Mouse (Mus musculus): ENCODE measurements at regions not wholly inside any gene's neighbourhood (a gene's known extent, or its start where the extent isn't known, plus 50 kb on each side); places are given as distances from the start of the nearest gene placed in this dataset.
"Not testable (repeated sequence)": the region's sequence is repeated elsewhere in the genome, so short reads cannot be mapped to it uniquely, and the experiment has no call there.

DNA sequence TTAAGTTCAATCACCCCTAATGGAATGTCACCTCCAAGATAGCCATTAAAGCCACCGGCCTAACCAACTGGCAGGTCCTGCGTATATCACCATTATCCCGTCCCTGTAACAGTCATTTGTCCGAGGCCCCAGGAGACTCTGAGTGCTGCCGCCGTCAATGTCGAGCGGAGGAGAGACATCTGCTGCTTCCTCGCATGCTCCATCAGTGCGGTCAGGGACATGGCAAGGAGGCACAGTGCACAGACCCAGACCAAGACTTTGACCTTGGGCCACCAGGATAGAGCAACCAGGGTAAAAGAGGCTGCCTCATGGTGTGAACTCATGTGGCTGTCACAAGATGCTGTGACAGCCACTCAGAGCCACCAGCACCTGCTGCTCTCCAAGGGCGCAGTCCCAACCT is 172.9 kb downstream of the Tomm20 start:
- DNase-seq = no peak

DNA sequence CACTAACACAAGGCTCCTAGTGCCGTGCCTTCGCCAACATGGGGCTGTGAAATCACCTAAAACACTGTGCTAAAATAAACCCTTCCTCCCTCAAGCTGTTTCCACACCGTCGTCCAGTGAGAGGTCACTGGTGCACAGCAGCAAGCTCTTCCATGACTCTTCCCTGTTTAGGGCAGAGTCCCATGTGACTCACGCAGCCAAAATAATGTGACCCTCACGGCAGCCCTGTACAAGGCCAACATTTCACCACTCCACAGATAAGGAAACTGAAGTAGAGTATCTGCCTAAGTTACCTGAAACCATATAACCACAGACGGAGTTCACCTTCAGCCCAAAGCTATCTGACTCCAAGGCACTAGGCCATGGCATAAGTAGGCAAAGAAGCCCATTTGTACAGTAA is 173.4 kb downstream of the Tomm20 start:
- DNase-seq = no peak

GRCm38 (mm10) chr8:126770374-126770773 is 175.3 kb downstream of the Tomm20 start:
- not testable (repeated sequence) for DNase-seq

DNA sequence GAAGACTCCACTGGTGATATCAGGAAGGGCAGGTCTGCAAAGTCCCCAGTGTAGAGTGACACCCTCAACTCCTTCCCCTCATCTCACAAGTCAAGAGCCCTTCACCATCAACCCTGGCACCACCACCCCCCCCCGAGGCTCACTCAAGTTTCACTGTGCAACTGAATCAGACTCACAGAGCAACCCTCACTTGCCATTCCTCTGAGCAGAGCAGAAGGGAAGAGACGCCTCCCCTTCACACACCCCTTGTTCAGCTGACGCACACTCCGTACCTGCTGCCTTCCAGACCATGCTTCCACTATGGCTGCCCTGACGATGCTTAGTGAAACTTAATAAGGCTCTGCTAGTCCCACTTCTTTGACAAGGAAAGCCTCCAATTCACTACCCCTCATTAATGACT is 174.4 kb upstream of the Irf2bp2 start:
- no peak for DNase-seq

GRCm38 (mm10) chr8:126767341-126767740 is 173.6 kb upstream of the Irf2bp2 start:
- DNase-seq = no peak

- DNase-seq = no peak
Observed at GRCm38 (mm10) chr8:126765693-126766238, 172.0 kb upstream of the Irf2bp2 start.

DNA sequence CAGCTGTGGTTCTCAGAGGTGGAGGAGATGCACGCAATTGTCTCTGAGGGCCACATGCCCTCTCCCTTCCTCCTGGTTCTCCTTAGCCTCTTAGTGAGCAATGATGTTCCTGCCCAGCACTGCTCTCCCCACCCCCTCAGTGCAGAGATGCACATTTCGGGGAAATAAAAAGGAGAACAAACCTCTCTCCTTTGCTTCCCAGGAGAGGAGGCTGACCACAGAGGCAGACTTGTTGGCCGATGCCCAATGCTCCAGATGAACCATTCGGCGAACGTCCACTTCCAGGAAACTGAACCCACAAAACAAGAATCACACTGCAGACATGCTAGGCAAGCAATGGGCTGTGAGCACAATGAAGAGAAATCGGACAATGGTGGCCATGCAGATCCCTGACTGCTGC is 169.8 kb upstream of the Irf2bp2 start:
- DNase-seq = no peak

- DNase-seq = no peak
Observed at GRCm38 (mm10) chr8:126759711-126760110, 165.9 kb upstream of the Irf2bp2 start.

GRCm38 (mm10) chr8:126758951-126759350 is 165.2 kb upstream of the Irf2bp2 start:
- DNase-seq = no peak

DNA sequence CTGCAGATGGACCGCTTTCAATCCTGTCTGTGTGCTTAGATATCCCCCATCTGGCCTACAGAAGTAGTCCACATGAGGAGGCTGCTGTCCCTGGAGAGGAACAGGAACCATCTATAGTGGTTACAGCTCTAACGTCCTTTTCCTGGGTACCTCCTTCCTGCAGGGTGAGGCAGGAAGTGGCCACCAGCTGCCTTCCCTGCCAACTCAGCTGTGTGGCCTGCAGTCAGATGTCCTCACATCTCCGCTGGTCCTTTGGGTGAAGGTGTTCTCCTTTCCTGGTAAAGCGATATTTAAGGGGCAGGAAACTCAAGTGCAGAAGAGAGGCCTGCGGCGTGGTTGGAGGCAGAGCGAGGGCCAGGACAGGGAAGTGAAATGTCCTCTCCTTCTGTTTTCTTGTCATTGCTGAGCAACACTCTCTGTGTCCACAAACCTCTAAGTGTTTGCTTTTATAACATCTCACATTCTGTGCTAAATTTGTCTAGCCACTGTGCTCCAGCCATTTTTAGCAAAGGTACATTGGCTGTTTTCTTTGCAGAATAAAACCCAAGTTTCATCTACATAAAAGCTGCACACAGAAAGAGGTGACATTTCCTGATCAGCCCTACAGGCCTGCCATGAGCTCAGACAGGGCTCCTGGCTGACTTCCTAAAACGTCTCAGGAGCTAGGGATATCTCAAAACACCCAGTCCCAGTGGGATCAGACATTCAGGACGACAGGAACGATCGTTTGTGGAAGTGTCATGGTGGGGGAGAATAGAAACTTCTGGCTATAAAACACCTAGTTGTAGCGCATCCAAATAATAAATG is 164.4 kb upstream of the Irf2bp2 start:
- no peak for DNase-seq

GRCm38 (mm10) chr8:126756300-126757097 is 162.7 kb upstream of the Irf2bp2 start:
- DNase-seq = no peak

- DNase-seq = no peak
Observed at GRCm38 (mm10) chr8:126755669-126756068, 161.9 kb upstream of the Irf2bp2 start.

GRCm38 (mm10) chr8:126754361-126754809 is 160.6 kb upstream of the Irf2bp2 start:
- DNase-seq = no peak

GRCm38 (mm10) chr8:126753059-126753855 is 159.5 kb upstream of the Irf2bp2 start:
- DNase-seq = peak; percentile 73

DNA sequence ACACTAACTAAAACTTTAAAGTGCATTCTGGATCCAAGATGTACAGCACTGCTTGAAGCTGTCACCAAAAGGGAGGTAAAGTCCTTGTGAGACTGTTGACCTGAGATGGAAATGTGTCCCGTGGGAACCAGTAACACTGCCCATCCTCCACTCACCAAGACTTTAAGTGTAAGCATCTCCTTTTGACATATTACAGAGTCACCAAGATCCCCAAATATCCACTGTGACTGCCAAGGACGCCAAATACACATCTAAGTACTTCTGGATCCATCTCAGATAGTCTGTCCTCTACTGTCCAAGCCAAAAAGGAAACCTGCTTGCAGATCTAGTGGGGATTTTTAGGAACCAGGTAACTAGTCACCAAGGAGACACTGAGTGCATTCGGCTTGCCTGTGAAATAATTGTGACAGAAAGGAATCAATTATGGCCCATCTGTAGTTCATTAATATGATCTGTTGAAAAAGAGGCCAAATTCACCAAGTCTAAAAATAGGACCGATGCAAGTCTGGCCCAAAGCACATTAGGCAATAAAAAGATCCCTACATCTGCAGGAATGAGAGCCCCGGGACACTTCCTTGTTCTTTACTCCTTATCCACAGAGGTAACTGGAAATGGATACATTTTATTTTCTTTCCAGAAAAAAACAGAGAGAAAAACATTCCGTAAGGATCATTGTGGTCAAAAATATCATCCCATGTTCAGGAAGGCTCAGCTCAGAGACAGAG is 157.8 kb upstream of the Irf2bp2 start:
- no peak for DNase-seq

GRCm38 (mm10) chr8:126745992-126746775 is 152.4 kb upstream of the Irf2bp2 start:
- no peak for DNase-seq

GRCm38 (mm10) chr8:126744747-126745382 is 151.1 kb upstream of the Irf2bp2 start:
- DNase-seq = no peak

- DNase-seq = peak; percentile 74
Observed at GRCm38 (mm10) chr8:126743296-126743695, 149.5 kb upstream of the Irf2bp2 start.

DNA sequence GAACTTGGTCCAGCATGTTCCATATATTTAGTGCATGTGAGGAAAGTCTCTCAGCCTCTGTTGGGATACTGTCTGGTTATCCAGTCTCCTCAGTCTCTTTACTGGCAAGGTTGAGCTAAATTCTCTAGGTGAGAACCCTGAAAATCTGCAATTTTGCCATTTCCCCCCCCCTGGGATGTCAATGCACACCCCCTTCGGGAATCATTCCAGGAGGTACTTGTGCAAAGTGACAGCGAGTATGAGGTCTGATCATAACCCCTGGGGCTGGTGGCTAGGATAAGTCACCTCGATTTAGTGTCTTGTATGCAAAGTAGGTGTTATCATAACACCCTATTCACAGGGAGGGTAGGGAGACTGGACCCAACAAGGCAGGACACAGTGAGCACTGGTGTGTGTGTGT is 148.3 kb upstream of the Irf2bp2 start:
- DNase-seq = no peak

DNA sequence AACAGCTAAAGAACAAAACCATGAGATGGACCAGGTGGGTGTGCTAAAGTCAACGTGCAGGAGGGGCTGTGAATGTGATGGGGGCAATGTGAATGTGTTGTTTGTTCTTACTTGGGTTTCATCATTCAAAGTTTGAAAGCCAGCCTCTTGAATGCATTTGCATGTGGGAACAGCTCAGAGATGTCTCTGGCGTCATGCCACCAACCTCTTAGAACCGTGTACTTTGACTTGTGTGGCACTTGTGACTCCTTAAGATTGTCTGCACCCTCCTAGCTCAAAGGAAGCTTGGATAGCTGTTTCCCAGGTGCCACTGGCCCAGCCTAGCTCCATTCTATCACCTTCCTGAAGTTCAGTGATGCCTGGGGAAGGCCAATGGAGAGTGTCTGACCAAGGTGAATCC is 147.2 kb upstream of the Irf2bp2 start:
- no peak for DNase-seq

- no peak for DNase-seq
Observed at GRCm38 (mm10) chr8:126739768-126740167, 146.0 kb upstream of the Irf2bp2 start.

Data from retina, postnatal 1 day (tissue).